Comparison of ENCODE assay signal across 19 mouse cellular contexts in genomic region chr12:102326753-102327340, GRCm38 (mm10). TPM values are rescaled to one million over a fixed set of nuclear protein-coding genes. Genes with fewer than 3 reads are reported as not detected.
DNase-seq lines count a peak whose midpoint lies in the region; ATAC-seq and TF ChIP-seq lines count a peak whose summit lies in the region.
"Had no signal": no experiment of that assay in that cellular context is flagged by ENCODE, and none has a peak within 500 bp of the region (broad histone marks: within the 10 kb centered on the region; RNA-seq: fewer than 3 reads in every experiment).

No protein-coding gene starts in this region.

- intact Hi-C loops in heart, adult 2 months (cut with DNase I), result no loop called here
- intact Hi-C loops in left cerebral cortex, postnatal 25 days (cut with DNase I), result no loop called here

- ATAC-seq in hindbrain, postnatal 0 days, result no peak
- ATAC-seq: forebrain, embryonic 13.5 days; forebrain, embryonic 16.5 days had no signal

- H3K36me3 ChIP-seq in heart, adult 2 months (ENCODE audit: control insufficient read depth, insufficient read depth, low read length), result peaks cover 35% of the 10 kb centered on the region
- peaks cover 13% of the 10 kb centered on the region; the same call in 1 of the 2 replicates for H3K36me3 ChIP-seq in heart, embryonic 10.5 days
- H3K36me3 ChIP-seq in ES-Bruce4 (ENCODE audit: control insufficient read depth, insufficient read depth, low read length, poor library complexity, severe bottlenecking), result no peaks in the 10 kb centered on the region
- H3K36me3 ChIP-seq in hindbrain, postnatal 0 days (ENCODE audit: insufficient read depth, low read length), result no peaks in the 10 kb centered on the region
- H3K36me3 ChIP-seq: forebrain, embryonic 10.5 days; hindbrain, embryonic 12.5 days; hindbrain, embryonic 15.5 days had no signal

- H3K27me3 ChIP-seq in heart, adult 2 months (ENCODE audit: control insufficient read depth, insufficient read depth, low read length), result no peaks in the 10 kb centered on the region
- no peaks in the 10 kb centered on the region for H3K27me3 ChIP-seq in heart, embryonic 10.5 days (ENCODE audit: insufficient read depth, poor library complexity, severe bottlenecking)
- H3K27me3 ChIP-seq in ES-Bruce4 (ENCODE audit: control insufficient read depth, insufficient read depth, low read length, poor library complexity, severe bottlenecking), result no peaks in the 10 kb centered on the region
- no peaks in the 10 kb centered on the region for H3K27me3 ChIP-seq in hindbrain, postnatal 0 days (ENCODE audit: insufficient read depth, low read length)
- H3K27me3 ChIP-seq: CH12.LX; forebrain, embryonic 13.5 days; hindbrain, embryonic 12.5 days; hindbrain, embryonic 15.5 days had no signal

- TF ChIP-seq CTCF in heart, adult 2 months (IDR thresholded peaks at IDR 0.05), result no peak
- no peak for TF ChIP-seq CTCF in ES-Bruce4 (IDR thresholded peaks at IDR 0.05; ENCODE audit: low read depth, low read length)
- no peak for TF ChIP-seq CTCF in hindbrain, postnatal 0 days (IDR thresholded peaks at IDR 0.05; ENCODE audit: low read depth)

- H3K4me2 ChIP-seq in hindbrain, postnatal 0 days (ENCODE audit: low read depth, low read length), result no peak overlapping the region
- H3K4me2 ChIP-seq: forebrain, embryonic 13.5 days; heart, embryonic 11.5 days; hindbrain, embryonic 12.5 days; hindbrain, embryonic 15.5 days had no signal

- no peak for DNase-seq in heart, adult 2 months
- no peak for DNase-seq in heart, embryonic 10.5 days (ENCODE audit: low spot score)
- DNase-seq in ZHBTc4 (ENCODE audit: low read depth, low spot score), result peak; percentile 82
- DNase-seq in hindbrain, postnatal 0 days (ENCODE audit: low spot score), result no peak
- DNase-seq in left cerebral cortex, postnatal 25 days (ENCODE audit: low spot score in 2 of 2), result no peak
- DNase-seq: adrenal gland, postnatal 25 days; B cell, adult 2 months; cerebellum, adult 18-20 months; cerebellum, adult 9-10 months; gastrocnemius, postnatal 25 days; heart, adult 18-20 months had no signal

- H3K4me3 ChIP-seq in heart, adult 2 months, result no peak overlapping the region
- H3K4me3 ChIP-seq in heart, embryonic 10.5 days, result no peak overlapping the region
- H3K4me3 ChIP-seq in ES-Bruce4 (ENCODE audit: low read depth, low read length), result no peak overlapping the region
- no peak overlapping the region for H3K4me3 ChIP-seq in hindbrain, postnatal 0 days (ENCODE audit: low read length)
- H3K4me3 ChIP-seq: forebrain, embryonic 10.5 days; forebrain, embryonic 13.5 days; hindbrain, embryonic 12.5 days; hindbrain, embryonic 15.5 days had no signal

- H3K79me2 ChIP-seq in heart, adult 2 months (replicated peaks; ENCODE audit: control insufficient read depth, insufficient read depth, low read length), result no peaks in the 10 kb centered on the region

- no peak for TF ChIP-seq POLR2A in heart, adult 2 months (IDR thresholded peaks at IDR 0.05; ENCODE audit: insufficient read depth, low read depth, low read length)
- TF ChIP-seq POLR2A in ES-Bruce4 (IDR thresholded peaks at IDR 0.05; ENCODE audit: insufficient read depth, low read length), result no peak

- no peaks in the 10 kb centered on the region for H3K9me3 ChIP-seq in heart, embryonic 10.5 days
- H3K9me3 ChIP-seq in ES-Bruce4 (replicated peaks; ENCODE audit: control insufficient read depth, insufficient read depth, low read length, poor library complexity, severe bottlenecking), result no peaks in the 10 kb centered on the region
- no peaks in the 10 kb centered on the region for H3K9me3 ChIP-seq in hindbrain, postnatal 0 days (ENCODE audit: low read length)
- H3K9me3 ChIP-seq: forebrain, embryonic 10.5 days; forebrain, embryonic 13.5 days; hindbrain, embryonic 12.5 days; hindbrain, embryonic 15.5 days had no signal

- TF ChIP-seq EP300 in heart, adult 2 months (IDR thresholded peaks at IDR 0.05; ENCODE audit: insufficient read depth, low read depth, low read length), result no peak
- peak; percentile 93 for TF ChIP-seq EP300 in ES-Bruce4 (IDR thresholded peaks at IDR 0.05; ENCODE audit: insufficient read depth, low read depth, low read length)

- H3K27ac ChIP-seq in heart, adult 2 months, result peak overlapping the region; percentile 51
- H3K27ac ChIP-seq in heart, embryonic 10.5 days, result no peak overlapping the region
- peak overlapping the region; percentile 57 for H3K27ac ChIP-seq in ES-Bruce4 (ENCODE audit: insufficient read depth, low read length)
- H3K27ac ChIP-seq in hindbrain, postnatal 0 days, result no peak overlapping the region
- H3K27ac ChIP-seq: forebrain, embryonic 10.5 days; forebrain, embryonic 13.5 days; hindbrain, embryonic 12.5 days; hindbrain, embryonic 15.5 days had no signal

- WGBS in heart, adult 2 months, result 78% methylated on average over 2 of the region's 2 CpGs
- 65% methylated on average over 2 of the region's 2 CpGs for WGBS in heart, embryonic 10.5 days
- 84% methylated on average over 2 of the region's 2 CpGs for WGBS in hindbrain, postnatal 0 days

- H3K9ac ChIP-seq in heart, adult 2 months (ENCODE audit: low read depth, low read length), result no peak overlapping the region
- H3K9ac ChIP-seq in ES-Bruce4 (ENCODE audit: low read depth, poor library complexity, severe bottlenecking), result no peak overlapping the region
- H3K9ac ChIP-seq in hindbrain, postnatal 0 days (replicated peaks; ENCODE audit: low read length), result no peak overlapping the region
- H3K9ac ChIP-seq: forebrain, embryonic 13.5 days; hindbrain, embryonic 12.5 days; hindbrain, embryonic 15.5 days had no signal

- peaks cover 35% of the 10 kb centered on the region for H3K4me1 ChIP-seq in heart, adult 2 months (ENCODE audit: control insufficient read depth, insufficient read depth, low read length)
- peaks cover 6% of the 10 kb centered on the region; the same call in 1 of the 2 replicates for H3K4me1 ChIP-seq in heart, embryonic 10.5 days
- H3K4me1 ChIP-seq in ES-Bruce4 (ENCODE audit: control insufficient read depth, insufficient read depth, low read length), result no peaks in the 10 kb centered on the region
- no peaks in the 10 kb centered on the region for H3K4me1 ChIP-seq in hindbrain, postnatal 0 days (ENCODE audit: insufficient read depth, low read length)
- H3K4me1 ChIP-seq: forebrain, embryonic 13.5 days; hindbrain, embryonic 12.5 days had no signal

RNA-seq across cellular contexts. Expression of gene Rin3, which starts 44.0 kb away (rescaled TPM):
- total RNA-seq in heart, adult 2 months (2021), result 10 to 100 TPM; 14.7 to 25.3 TPM
- polyA plus RNA-seq in heart, adult 2 months (2012; rRNA removed), result 6.1 and 10.3 TPM in 2 replicates
- 8.9 and 9.0 TPM in 2 replicates for polyA plus RNA-seq in heart, embryonic 10.5 days (2016; fragmentation: Nextera tagmentation; extraction: Ambion mirVana)
- polyA plus RNA-seq in ES-Bruce4 (2011; ENCODE audit: insufficient read depth, insufficient read length, low read depth, missing spikeins), result 8.2 and 8.7 TPM in 2 replicates
- total RNA-seq in hindbrain, postnatal 0 days (2014; rRNA removed), result 2.0 and 3.2 TPM in 2 replicates
- polyA plus RNA-seq in hindbrain, postnatal 0 days (2015; fragmentation: Nextera tagmentation; extraction: Ambion mirVana), result 1.7 and 1.8 TPM in 2 replicates
- 1 to 10 TPM; 2.7 to 3.1 TPM for total RNA-seq in left cerebral cortex, postnatal 25 days (2021)

Comparison
In these comparisons a context has a peak if more than half of its experiments do, and no peak if none do; other contexts are left out.
1. H3K27ac ChIP-seq: peak in heart, adult 2 months (single experiment) and ES-Bruce4 (single experiment); none in heart, embryonic 10.5 days (single experiment) and hindbrain, postnatal 0 days (single experiment).